Mouse (Mus musculus): ENCODE measurements around the gene B9d1. TPM values are rescaled to one million over a fixed set of nuclear protein-coding genes. Genes with fewer than 3 reads are reported as not detected.

The B9d1 gene
- 1.2 and 1.3 TPM in 2 replicates for polyA plus RNA-seq (2015; fragmentation: Nextera tagmentation; extraction: Ambion mirVana)

GRCm38 (mm10) chr11:61504713-61505257 lies at the start of gene B9d1:
Gene B9d1 (plus strand): TSS chr11:61505144.
- no peaks in the 10 kb centered on the region for H3K27me3 ChIP-seq (ENCODE audit: control insufficient read depth, insufficient read depth, low read depth, low read length)
- H3K27ac ChIP-seq (ENCODE audit: low read length) = no peak within 1 kb of the TSS
- WGBS (ENCODE audit: insufficient replicate concordance) = under 1% methylated on average over 39 of the region's 39 CpGs
- H3K9ac ChIP-seq (ENCODE audit: low read depth, low read length) = peak within 1 kb of the TSS; percentile 66
- peak within 1 kb of the TSS; percentile 68 for H3K4me2 ChIP-seq (ENCODE audit: low read depth, low read length)
- no peaks in the 10 kb centered on the region for H3K36me3 ChIP-seq (ENCODE audit: control insufficient read depth, insufficient read depth)
- H3K4me3 ChIP-seq (ENCODE audit: low read depth, low read length) = peak within 1 kb of the TSS; percentile 68
- H3K9me3 ChIP-seq (replicated peaks; ENCODE audit: control insufficient read depth, low read length) = no peaks in the 10 kb centered on the region
- peak; percentile 88 for ATAC-seq (ENCODE audit: low read depth)
- H3K4me1 ChIP-seq (ENCODE audit: control insufficient read depth, low read depth, low read length) = peaks cover 6% of the 10 kb centered on the region

DNA sequence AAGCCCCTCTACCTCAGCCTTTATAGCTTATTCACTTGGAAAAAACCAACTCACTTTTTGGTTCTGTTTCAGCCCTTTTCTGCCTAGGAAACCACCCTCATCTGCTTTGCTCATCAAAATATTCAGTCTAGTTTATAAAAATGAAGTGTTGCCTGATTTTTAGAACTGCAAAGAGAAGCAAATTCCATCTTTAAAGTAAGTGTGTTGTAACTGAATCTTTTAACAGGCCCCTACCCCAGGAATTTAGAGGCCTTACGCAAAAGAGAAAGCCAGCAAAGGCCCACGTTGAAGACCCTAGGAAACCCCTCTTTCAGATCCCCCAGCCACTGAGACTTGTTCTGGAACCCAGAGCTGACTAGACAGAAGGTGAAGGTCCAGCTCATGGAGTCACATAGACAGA lies 40.9 kb upstream of the B9d1 start:
- H3K27ac ChIP-seq (ENCODE audit: low read length) = no peak overlapping the region
- no peak for ATAC-seq (ENCODE audit: low read depth)
- H3K9me3 ChIP-seq (replicated peaks; ENCODE audit: control insufficient read depth, low read length) = no peaks in the 10 kb centered on the region
- H3K4me3 ChIP-seq (ENCODE audit: low read depth, low read length) = no peak overlapping the region
- 44% methylated on average over 2 of the region's 2 CpGs for WGBS (ENCODE audit: insufficient replicate concordance)
- no peaks in the 10 kb centered on the region for H3K36me3 ChIP-seq (ENCODE audit: control insufficient read depth, insufficient read depth)
- H3K4me1 ChIP-seq (ENCODE audit: control insufficient read depth, low read depth, low read length) = no peaks in the 10 kb centered on the region
- no peak overlapping the region for H3K9ac ChIP-seq (ENCODE audit: low read depth, low read length)
- H3K4me2 ChIP-seq (ENCODE audit: low read depth, low read length) = no peak overlapping the region
- H3K27me3 ChIP-seq (ENCODE audit: control insufficient read depth, insufficient read depth, low read depth, low read length) = no peaks in the 10 kb centered on the region

- no peak for ATAC-seq (ENCODE audit: low read depth)
- 51% methylated on average over 4 of the region's 4 CpGs for WGBS (ENCODE audit: insufficient replicate concordance)
- no peak overlapping the region for H3K4me2 ChIP-seq (ENCODE audit: low read depth, low read length)
- H3K4me3 ChIP-seq (ENCODE audit: low read depth, low read length) = no peak overlapping the region
- H3K36me3 ChIP-seq (ENCODE audit: control insufficient read depth, insufficient read depth) = no peaks in the 10 kb centered on the region
- H3K9ac ChIP-seq (ENCODE audit: low read depth, low read length) = no peak overlapping the region
- H3K9me3 ChIP-seq (replicated peaks; ENCODE audit: control insufficient read depth, low read length) = no peaks in the 10 kb centered on the region
- no peaks in the 10 kb centered on the region for H3K27me3 ChIP-seq (ENCODE audit: control insufficient read depth, insufficient read depth, low read depth, low read length)
- H3K4me1 ChIP-seq (ENCODE audit: control insufficient read depth, low read depth, low read length) = no peaks in the 10 kb centered on the region
- no peak overlapping the region for H3K27ac ChIP-seq (ENCODE audit: low read length)
These were observed 39.5 kb upstream of the B9d1 start for GRCm38 (mm10) chr11:61465422-61465821.

- Histone ChIP-seq H3K9me3 (replicated peaks; ENCODE audit: control insufficient read depth, low read length) (no peaks in the 10 kb centered on the region), H3K9ac (ENCODE audit: low read depth, low read length) (no peak overlapping the region), H3K4me1 (ENCODE audit: control insufficient read depth, low read depth, low read length) (no peaks in the 10 kb centered on the region), H3K36me3 (ENCODE audit: control insufficient read depth, insufficient read depth) (no peaks in the 10 kb centered on the region), H3K4me2 (ENCODE audit: low read depth, low read length) (no peak overlapping the region), H3K27me3 (ENCODE audit: control insufficient read depth, insufficient read depth, low read depth, low read length) (no peaks in the 10 kb centered on the region), H3K4me3 (ENCODE audit: low read depth, low read length) (no peak overlapping the region), H3K27ac (ENCODE audit: low read length) (no peak overlapping the region)
- WGBS (ENCODE audit: insufficient replicate concordance) = 52% methylated on average over 4 of the region's 4 CpGs
- ATAC-seq (ENCODE audit: low read depth) = no peak
These were observed 36.4 kb upstream of the B9d1 start for GRCm38 (mm10) chr11:61468534-61468933.

DNA sequence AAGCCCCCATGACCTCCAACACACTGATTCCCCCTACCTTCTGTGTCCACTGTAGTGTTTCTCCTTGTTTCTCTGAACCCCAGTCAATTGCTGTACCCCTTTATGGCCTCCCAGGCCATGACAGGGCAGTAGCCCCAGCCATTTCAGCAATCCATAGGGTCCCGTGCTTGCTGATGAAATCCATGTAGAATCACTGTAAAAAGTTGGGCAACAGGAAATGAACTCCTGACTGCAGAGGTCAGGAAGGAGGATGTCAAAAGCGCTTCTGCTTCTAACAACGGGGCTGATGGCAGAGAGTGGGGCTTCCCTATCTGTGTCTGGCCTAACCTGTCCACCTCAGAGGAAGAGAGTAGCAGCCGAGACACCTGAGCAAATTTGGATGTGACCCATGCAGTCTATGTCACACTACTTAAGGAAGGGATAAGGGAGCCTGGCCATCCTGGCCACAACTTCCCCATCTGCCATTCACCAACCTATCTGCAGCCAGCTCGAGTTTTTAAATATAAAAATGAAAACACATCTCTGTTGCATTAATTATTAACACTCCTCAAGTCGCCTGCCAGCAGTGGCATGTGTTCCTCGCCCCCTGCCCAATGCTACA lies 35.5 kb upstream of the B9d1 start:
- 27% methylated on average over 7 of the region's 7 CpGs for WGBS (ENCODE audit: insufficient replicate concordance)
- Histone ChIP-seq H3K9ac (ENCODE audit: low read depth, low read length) (no peak overlapping the region), H3K4me1 (ENCODE audit: control insufficient read depth, low read depth, low read length) (no peaks in the 10 kb centered on the region), H3K27ac (ENCODE audit: low read length) (no peak overlapping the region), H3K27me3 (ENCODE audit: control insufficient read depth, insufficient read depth, low read depth, low read length) (no peaks in the 10 kb centered on the region), H3K9me3 (replicated peaks; ENCODE audit: control insufficient read depth, low read length) (no peaks in the 10 kb centered on the region), H3K36me3 (ENCODE audit: control insufficient read depth, insufficient read depth) (no peaks in the 10 kb centered on the region), H3K4me3 (ENCODE audit: low read depth, low read length) (no peak overlapping the region), H3K4me2 (ENCODE audit: low read depth, low read length) (no peak overlapping the region)
- ATAC-seq (ENCODE audit: low read depth) = no peak; the same call in 1 of the 2 replicates

DNA sequence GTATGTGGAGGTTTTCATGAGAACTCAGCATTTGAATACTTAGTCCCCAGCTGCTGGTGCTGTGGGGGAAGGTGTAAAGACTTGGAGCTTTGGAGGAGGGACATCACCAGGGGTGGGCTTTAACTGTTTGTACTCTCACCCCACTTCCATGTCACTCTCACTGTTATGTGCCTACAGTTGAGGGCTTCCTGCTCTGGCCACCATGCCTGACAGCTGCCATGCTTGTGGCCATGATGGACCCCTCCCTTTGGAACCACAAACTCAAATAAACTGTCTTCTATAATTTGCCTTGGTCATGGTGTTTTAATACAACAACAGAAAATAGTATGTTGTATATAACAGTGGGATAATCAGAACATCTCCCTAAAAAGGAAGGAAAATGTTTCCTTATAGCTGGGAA lies 34.1 kb upstream of the B9d1 start:
- H3K4me2 ChIP-seq (ENCODE audit: low read depth, low read length) = no peak overlapping the region
- no peak overlapping the region for H3K9ac ChIP-seq (ENCODE audit: low read depth, low read length)
- H3K9me3 ChIP-seq (replicated peaks; ENCODE audit: control insufficient read depth, low read length) = no peaks in the 10 kb centered on the region
- H3K27ac ChIP-seq (ENCODE audit: low read length) = no peak overlapping the region
- H3K4me1 ChIP-seq (ENCODE audit: control insufficient read depth, low read depth, low read length) = no peaks in the 10 kb centered on the region
- ATAC-seq (ENCODE audit: low read depth) = no peak
- H3K36me3 ChIP-seq (ENCODE audit: control insufficient read depth, insufficient read depth) = no peaks in the 10 kb centered on the region
- H3K4me3 ChIP-seq (ENCODE audit: low read depth, low read length) = no peak overlapping the region
- no peaks in the 10 kb centered on the region for H3K27me3 ChIP-seq (ENCODE audit: control insufficient read depth, insufficient read depth, low read depth, low read length)

DNA sequence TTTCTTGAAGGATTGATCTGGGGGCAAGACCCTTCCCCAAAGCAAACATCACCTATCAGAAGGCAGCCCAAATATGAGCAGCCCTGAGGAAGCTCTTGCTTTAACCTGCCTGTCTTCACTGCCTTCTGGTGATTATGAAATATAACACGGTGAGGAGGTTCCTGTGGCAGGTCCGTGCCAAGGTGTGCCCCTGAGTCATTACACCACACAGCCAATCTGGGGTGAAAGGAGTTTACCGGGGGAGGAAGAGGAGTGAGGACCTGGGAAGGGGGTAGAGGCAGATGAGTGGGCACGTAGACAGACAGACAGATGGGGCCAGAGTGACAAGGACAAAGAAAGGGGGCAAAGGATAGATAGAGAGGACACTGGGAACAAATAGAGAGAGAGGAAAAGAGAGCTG lies 31.3 kb upstream of the B9d1 start:
- Histone ChIP-seq H3K9ac (ENCODE audit: low read depth, low read length) (no peak overlapping the region), H3K27ac (ENCODE audit: low read length) (no peak overlapping the region), H3K9me3 (replicated peaks; ENCODE audit: control insufficient read depth, low read length) (no peaks in the 10 kb centered on the region), H3K4me3 (ENCODE audit: low read depth, low read length) (no peak overlapping the region), H3K4me2 (ENCODE audit: low read depth, low read length) (no peak overlapping the region), H3K27me3 (ENCODE audit: control insufficient read depth, insufficient read depth, low read depth, low read length) (no peaks in the 10 kb centered on the region), H3K36me3 (ENCODE audit: control insufficient read depth, insufficient read depth) (no peaks in the 10 kb centered on the region), H3K4me1 (ENCODE audit: control insufficient read depth, low read depth, low read length) (no peaks in the 10 kb centered on the region)
- ATAC-seq (ENCODE audit: low read depth) = no peak
- WGBS (ENCODE audit: insufficient replicate concordance) = 56% methylated on average over 4 of the region's 4 CpGs

DNA sequence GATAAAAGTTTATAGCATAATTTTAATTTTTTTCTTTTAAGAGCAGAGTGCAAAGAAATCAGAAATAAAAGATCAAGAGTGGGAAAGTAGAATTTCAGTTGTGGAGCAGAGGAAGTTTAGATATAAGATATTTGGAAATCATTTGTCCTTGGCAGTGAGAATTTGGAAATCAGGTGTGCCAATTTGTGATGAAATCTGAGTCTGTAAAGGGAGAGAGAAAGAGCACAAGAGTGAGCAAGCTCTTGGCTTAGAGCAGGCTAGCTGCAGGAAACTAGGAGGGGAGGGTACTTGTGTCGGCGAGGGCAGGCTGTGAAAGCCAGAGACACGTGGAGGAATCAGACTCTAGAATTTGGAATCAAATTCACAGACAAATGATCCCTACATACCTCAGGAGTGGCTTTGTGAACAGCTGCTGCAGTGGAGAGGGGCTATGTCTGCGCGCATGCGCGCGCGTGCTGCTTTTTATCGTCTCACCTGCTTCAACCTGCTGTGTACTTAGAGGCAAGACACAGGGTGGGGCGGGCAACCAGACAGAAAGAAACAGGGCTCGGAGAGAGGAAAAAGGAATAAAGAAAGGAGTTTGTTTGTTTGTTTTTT lies 28.1 kb upstream of the B9d1 start:
- Histone ChIP-seq H3K9me3 (replicated peaks; ENCODE audit: control insufficient read depth, low read length) (no peaks in the 10 kb centered on the region), H3K4me1 (ENCODE audit: control insufficient read depth, low read depth, low read length) (no peaks in the 10 kb centered on the region), H3K27me3 (ENCODE audit: control insufficient read depth, insufficient read depth, low read depth, low read length) (no peaks in the 10 kb centered on the region), H3K27ac (ENCODE audit: low read length) (no peak overlapping the region), H3K4me2 (ENCODE audit: low read depth, low read length) (no peak overlapping the region), H3K4me3 (ENCODE audit: low read depth, low read length) (no peak overlapping the region), H3K9ac (ENCODE audit: low read depth, low read length) (no peak overlapping the region), H3K36me3 (ENCODE audit: control insufficient read depth, insufficient read depth) (no peaks in the 10 kb centered on the region)
- no peak for ATAC-seq (ENCODE audit: low read depth)
- WGBS (ENCODE audit: insufficient replicate concordance) = 50% methylated on average over 12 of the region's 12 CpGs
